Mouse (Mus musculus) common myeloid progenitor, adult 5-6 weeks (primary cell): ENCODE results near the gene Fam174a. TPM values are rescaled to one million over a fixed set of nuclear protein-coding genes. Genes with fewer than 3 reads are reported as not detected.

Experiments used
- ATAC-seq: replicated peaks from 2 replicates; pipeline ENCODE4 v1.8.0; 2016; ENCODE audit warnings: low read depth, mild to moderate bottlenecking, moderate TSS enrichment, inconsistent platforms; ENCODE audit not compliant: poor library complexity, severe bottlenecking
- total RNA-seq: library from RNA; stranded (forward); fragments of 200-1000, 187-1606 nt; gene quantifications from 2 replicates; pipeline ENCODE4 v1.2.3, GENCODE M21; 2017

Fam174a gene
- 10.6 and 15.6 TPM in 2 replicates for total RNA-seq

- ATAC-seq = peak; percentile 91
Measured at GRCm38 (mm10) chr1:95313393-95314228, at the start of gene Fam174a. TSS of gene Fam174a (plus strand) at chr1:95313623.

- ATAC-seq = no peak
Measured at GRCm38 (mm10) chr1:95263843-95264242, 49.6 kb upstream of the Fam174a start.

GRCm38 (mm10) chr1:95267950-95268724 lies 45.3 kb upstream of the Fam174a start:
- peak; percentile 90 for ATAC-seq

- ATAC-seq = no peak
Measured at GRCm38 (mm10) chr1:95273321-95273720, 40.1 kb upstream of the Fam174a start.

GRCm38 (mm10) chr1:95308324-95308723 lies 5.1 kb upstream of the Fam174a start:
- peak; percentile 76 for ATAC-seq

GRCm38 (mm10) chr1:95314229-95314555 lies 769 bp downstream of the Fam174a start:
- peak; percentile 19 for ATAC-seq

- ATAC-seq = no peak
Measured at GRCm38 (mm10) chr1:95315981-95316380, 2.6 kb downstream of the Fam174a start.

- ATAC-seq = no peak
Measured at GRCm38 (mm10) chr1:95322219-95322618, 8.8 kb downstream of the Fam174a start.

- peak; percentile 73 for ATAC-seq
Measured at GRCm38 (mm10) chr1:95323004-95323403, 9.6 kb downstream of the Fam174a start.

GRCm38 (mm10) chr1:95326856-95327255 lies 13.4 kb downstream of the Fam174a start:
- ATAC-seq = no peak

- ATAC-seq = peak; percentile 92
Measured at GRCm38 (mm10) chr1:95339618-95340017, 26.2 kb downstream of the Fam174a start.

- ATAC-seq = peak; percentile 75
Measured at GRCm38 (mm10) chr1:95342242-95342641, 28.8 kb downstream of the Fam174a start.

GRCm38 (mm10) chr1:95343585-95344485 lies 30.4 kb downstream of the Fam174a start:
- no peak for ATAC-seq

GRCm38 (mm10) chr1:95354146-95354545 lies 40.7 kb downstream of the Fam174a start:
- ATAC-seq = no peak

- no peak for ATAC-seq
Measured at GRCm38 (mm10) chr1:95356904-95357303, 43.5 kb downstream of the Fam174a start.

- ATAC-seq = no peak
Measured at GRCm38 (mm10) chr1:95363692-95364091, 50.3 kb downstream of the Fam174a start.

GRCm38 (mm10) chr1:95366616-95367373 lies 53.4 kb downstream of the Fam174a start:
- no peak for ATAC-seq

- ATAC-seq = no peak
Measured at GRCm38 (mm10) chr1:95367748-95368147, 54.3 kb downstream of the Fam174a start.

GRCm38 (mm10) chr1:95375443-95375842 lies 62.0 kb downstream of the Fam174a start:
- no peak for ATAC-seq

- ATAC-seq = peak; percentile 58
Measured at GRCm38 (mm10) chr1:95381028-95381427, 67.6 kb downstream of the Fam174a start.
